Mouse (Mus musculus) intestine, postnatal 0 days (tissue): ENCODE results near the gene Ninj1. TPM values are rescaled to one million over a fixed set of nuclear protein-coding genes. Genes with fewer than 3 reads are reported as not detected.
A peak's percentile ranks its signal among the peaks of the same experiment; 100 is the strongest.

Experiments used
- ATAC-seq: fragments of 200-750 bp; cut with Nextera tagmentation; 2 replicates; pipeline ENCODE4 v1.8.0; 2017; ENCODE audit warnings: mild to moderate bottlenecking, moderate TSS enrichment, moderate library complexity
- H3K27ac ChIP-seq: fragments of 300-500 bp; sonication (generic); 2 replicates; pipeline ENCODE4 v1.5.1; 2014; ENCODE audit warnings: mild to moderate bottlenecking, low read depth, low read length, moderate library complexity
- H3K27me3 ChIP-seq: fragments of 300-500 bp; sonication (generic); replicated peaks from 2 replicates; pipeline ENCODE4 v1.6.1; 2014; ENCODE audit warnings: low read length, mixed read lengths; ENCODE audit not compliant: control insufficient read depth, insufficient read depth
- H3K36me3 ChIP-seq: fragments of 300-500 bp; sonication (generic); 2 replicates; pipeline ENCODE4 v1.6.1; 2014; ENCODE audit warnings: mild to moderate bottlenecking, moderate library complexity; ENCODE audit not compliant: control insufficient read depth, insufficient read depth
- H3K4me1 ChIP-seq: fragments of 300-500 bp; sonication (generic); replicated peaks from 2 replicates; pipeline ENCODE4 v1.6.1; 2014; ENCODE audit warnings: antibody characterized with exemption, low read length, mixed read lengths; ENCODE audit not compliant: control insufficient read depth, insufficient read depth
- H3K4me2 ChIP-seq: fragments of 300-500 bp; sonication (generic); replicated peaks from 2 replicates; pipeline ENCODE4 v1.6.1; 2014; ENCODE audit warnings: low read depth, mild to moderate bottlenecking, moderate library complexity
- H3K4me3 ChIP-seq: fragments of 300-500 bp; sonication (generic); 2 replicates; pipeline ENCODE4 v1.5.1; 2014; ENCODE audit warnings: low read depth, low read length
- H3K9ac ChIP-seq: fragments of 300-500 bp; sonication (generic); 2 replicates; pipeline ENCODE4 v1.6.1; 2014; ENCODE audit warnings: mild to moderate bottlenecking, low read depth, low read length
- H3K9me3 ChIP-seq: fragments of 300-500 bp; sonication (generic); 2 replicates; pipeline ENCODE4 v1.6.1; 2016; ENCODE audit warnings: mixed run types; ENCODE audit not compliant: control insufficient read depth
- CTCF ChIP-seq: sonication (generic); IDR thresholded peaks from 2 replicates; pipeline ENCODE4 v1.5.1; 2016; ENCODE audit warnings: low read depth, mild to moderate bottlenecking, control low read depth, antibody characterized with exemption, moderate library complexity
- WGBS: fragments of 180-500 bp; shearing (Covaris S2); extraction: QIAGEN DNeasy Blood & Tissue Kit; methylation state at CpG from one replicate; pipeline ENCODE4 v1.1.7; 2014; 5-methylcytosine and 5-hydroxymethylcytosine counted together
- polyA plus RNA-seq: library from polyadenylated mRNA; unstranded; fragments of >200 nt; fragmentation: Nextera tagmentation; extraction: Ambion mirVana; gene quantifications from 2 replicates; pipeline ENCODE4 v1.2.1, GENCODE M21; 2015

The Ninj1 gene
- polyA plus RNA-seq, 1 experiment from 2014 or later, result 108 TPM

- Histone ChIP-seq H3K4me2 (no peak overlapping the region), H3K27me3 (no peaks in the 10 kb centered on the region), H3K4me1 (no peaks in the 10 kb centered on the region), H3K9ac (no peak overlapping the region), H3K9me3 (no peaks in the 10 kb centered on the region), H3K4me3 (no peak overlapping the region), H3K36me3 (no peaks in the 10 kb centered on the region), H3K27ac (no peak overlapping the region)
- TF ChIP-seq CTCF, result no peak
- ATAC-seq, result no peak
- WGBS, result 55% methylated on average over 7 of the region's 7 CpGs
These were observed 32.7 kb upstream of the Ninj1 start for GRCm38 (mm10) chr13:49154621-49155020.

DNA sequence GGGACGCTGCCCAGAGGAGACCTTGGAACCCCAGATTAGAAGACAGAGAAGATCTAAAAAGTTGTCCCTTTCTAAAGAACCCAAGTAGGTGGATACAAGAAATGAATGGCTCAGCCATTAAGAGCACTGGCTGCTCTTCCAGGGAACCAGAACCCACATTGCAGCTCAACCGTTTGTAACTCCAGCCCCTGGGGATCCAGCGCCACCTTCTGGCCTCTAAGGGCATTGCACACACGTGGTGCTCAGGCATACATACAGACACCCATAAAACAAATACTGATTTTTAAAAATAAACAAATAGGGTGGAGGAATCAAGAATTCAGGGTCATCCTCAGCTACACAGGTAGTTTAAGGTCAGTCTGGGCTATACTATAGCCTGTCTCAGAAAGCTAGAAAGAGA lies 30.6 kb upstream of the Ninj1 start:
- H3K36me3 ChIP-seq, result no peaks in the 10 kb centered on the region
- H3K4me3 ChIP-seq, result no peak overlapping the region
- H3K27ac ChIP-seq, result no peak overlapping the region
- H3K9me3 ChIP-seq, result no peaks in the 10 kb centered on the region
- no peak overlapping the region for H3K9ac ChIP-seq
- no peak overlapping the region for H3K4me2 ChIP-seq
- ATAC-seq, result no peak
- H3K4me1 ChIP-seq, result no peaks in the 10 kb centered on the region
- peak; percentile 59 for TF ChIP-seq CTCF
- WGBS, result 81% methylated on average over 4 of the region's 4 CpGs
- no peaks in the 10 kb centered on the region for H3K27me3 ChIP-seq

GRCm38 (mm10) chr13:49158040-49158713 lies 29.1 kb upstream of the Ninj1 start:
- no peaks in the 10 kb centered on the region; the same call in 1 of the 2 replicates for H3K4me1 ChIP-seq
- no peak for ATAC-seq
- no peak overlapping the region for H3K4me2 ChIP-seq
- no peaks in the 10 kb centered on the region for H3K36me3 ChIP-seq
- no peak overlapping the region for H3K9ac ChIP-seq
- no peak overlapping the region for H3K27ac ChIP-seq
- H3K9me3 ChIP-seq, result no peaks in the 10 kb centered on the region
- 62% methylated on average over 10 of the region's 10 CpGs for WGBS
- no peak overlapping the region for H3K4me3 ChIP-seq
- no peak for TF ChIP-seq CTCF
- no peaks in the 10 kb centered on the region for H3K27me3 ChIP-seq

GRCm38 (mm10) chr13:49161236-49161635 lies 26.0 kb upstream of the Ninj1 start:
- H3K36me3 ChIP-seq, result no peaks in the 10 kb centered on the region
- H3K27me3 ChIP-seq, result no peaks in the 10 kb centered on the region
- no peak for ATAC-seq
- H3K9me3 ChIP-seq, result no peaks in the 10 kb centered on the region
- no peak overlapping the region for H3K4me3 ChIP-seq
- 63% methylated on average over 2 of the region's 2 CpGs for WGBS
- H3K4me1 ChIP-seq, result no peaks in the 10 kb centered on the region; the same call in 1 of the 2 replicates
- H3K27ac ChIP-seq, result no peak overlapping the region
- H3K4me2 ChIP-seq, result no peak overlapping the region
- TF ChIP-seq CTCF, result peak; percentile 53
- H3K9ac ChIP-seq, result no peak overlapping the region

DNA sequence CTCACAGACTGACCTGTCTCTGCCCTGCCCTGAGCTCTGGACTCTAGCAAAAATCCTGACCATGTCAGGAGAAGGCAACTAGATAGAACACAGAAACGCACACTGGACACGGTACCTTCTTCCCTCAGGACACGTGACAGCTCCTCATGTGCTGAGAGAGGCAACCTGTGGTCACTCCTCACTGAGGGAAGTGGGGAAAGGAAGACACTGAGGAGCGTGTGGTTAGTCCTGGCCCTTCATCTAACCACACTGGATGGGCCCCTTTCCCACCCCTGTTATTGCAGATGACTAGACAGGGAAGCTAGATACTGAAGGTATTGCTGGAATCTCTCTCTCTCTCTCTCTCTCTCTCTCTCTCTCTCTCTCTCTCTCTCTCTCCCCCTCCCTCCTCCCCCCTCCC lies 24.6 kb upstream of the Ninj1 start:
- Histone ChIP-seq H3K27ac (no peak overlapping the region), H3K4me2 (no peak overlapping the region), H3K4me1 (no peaks in the 10 kb centered on the region; the same call in 1 of the 2 replicates), H3K27me3 (no peaks in the 10 kb centered on the region), H3K36me3 (no peaks in the 10 kb centered on the region), H3K9me3 (no peaks in the 10 kb centered on the region), H3K4me3 (no peak overlapping the region), H3K9ac (no peak overlapping the region)
- WGBS, result 37% methylated on average over 4 of the region's 4 CpGs
- no peak for ATAC-seq
- TF ChIP-seq CTCF, result no peak

- WGBS, result 36% methylated on average over 7 of the region's 7 CpGs
These were observed 23.6 kb upstream of the Ninj1 start for GRCm38 (mm10) chr13:49163645-49164044.

More at GRCm38 (mm10) chr13:49163645-49164044, 23.6 kb upstream of the Ninj1 start:
- Histone ChIP-seq H3K9ac (no peak overlapping the region), H3K9me3 (no peaks in the 10 kb centered on the region), H3K27ac (no peak overlapping the region), H3K4me2 (no peak overlapping the region), H3K36me3 (no peaks in the 10 kb centered on the region), H3K27me3 (no peaks in the 10 kb centered on the region), H3K4me3 (no peak overlapping the region), H3K4me1 (no peaks in the 10 kb centered on the region; the same call in 1 of the 2 replicates)
- peak; percentile 40; the same call in 1 of the 2 replicates for ATAC-seq
- TF ChIP-seq CTCF, result no peak
